10 mouse cellular contexts compared by ENCODE assay signal in the genomic region with DNA sequence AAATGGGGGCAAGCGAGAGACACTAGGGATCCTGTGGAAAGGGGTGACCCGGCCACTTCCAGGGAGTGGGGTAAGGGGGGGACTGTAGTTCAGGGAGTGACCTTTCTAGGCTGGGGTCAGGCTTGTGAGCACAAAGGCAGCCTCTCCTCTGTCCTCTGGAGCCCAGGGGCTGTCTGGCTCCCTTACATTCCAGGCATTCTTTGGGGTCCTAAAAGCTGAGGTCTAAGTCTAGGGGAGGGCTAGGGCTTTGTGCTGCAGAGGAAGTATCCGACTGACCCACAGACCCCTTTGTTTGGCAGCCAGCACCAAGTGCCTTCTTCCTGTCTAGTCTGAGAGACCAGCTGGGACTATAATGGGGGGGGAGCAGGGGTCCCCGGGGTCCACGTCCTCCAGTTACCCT.
A peak's percentile ranks its signal among the peaks of the same experiment; 100 is the strongest.
DNase-seq lines count a peak whose midpoint lies in the region; ATAC-seq and TF ChIP-seq lines count a peak whose summit lies in the region.
"Had no signal": no experiment of that assay in that cellular context is flagged by ENCODE, and none has a peak within 500 bp of the region (broad histone marks: within the 10 kb centered on the region; RNA-seq: fewer than 3 reads in every experiment).

No protein-coding gene starts in this region.

- no peaks in the 10 kb centered on the region for H3K27me3 ChIP-seq in hindbrain, embryonic 16.5 days (replicated peaks; ENCODE audit: control insufficient read depth, insufficient read depth, low read length)
- no peaks in the 10 kb centered on the region for H3K27me3 ChIP-seq in hindbrain, embryonic 14.5 days (ENCODE audit: control insufficient read depth, insufficient read depth, low read length)
- H3K27me3 ChIP-seq in embryonic facial prominence, embryonic 13.5 days, result no peaks in the 10 kb centered on the region
- no peaks in the 10 kb centered on the region for H3K27me3 ChIP-seq in limb, embryonic 12.5 days
- no peaks in the 10 kb centered on the region for H3K27me3 ChIP-seq in forebrain, embryonic 14.5 days (replicated peaks; ENCODE audit: control insufficient read depth, insufficient read depth, low read length)

- H3K36me3 ChIP-seq in hindbrain, embryonic 16.5 days (ENCODE audit: control insufficient read depth, insufficient read depth, low read length), result no peaks in the 10 kb centered on the region
- no peaks in the 10 kb centered on the region for H3K36me3 ChIP-seq in hindbrain, embryonic 14.5 days (replicated peaks; ENCODE audit: control insufficient read depth, insufficient read depth)
- no peaks in the 10 kb centered on the region for H3K36me3 ChIP-seq in embryonic facial prominence, embryonic 13.5 days
- no peaks in the 10 kb centered on the region for H3K36me3 ChIP-seq in limb, embryonic 12.5 days
- H3K36me3 ChIP-seq in forebrain, embryonic 14.5 days (ENCODE audit: control insufficient read depth, insufficient read depth, low read length), result no peaks in the 10 kb centered on the region

- no peaks in the 10 kb centered on the region for H3K4me1 ChIP-seq in hindbrain, embryonic 16.5 days (ENCODE audit: control insufficient read depth, insufficient read depth, low read depth, low read length)
- no peaks in the 10 kb centered on the region for H3K4me1 ChIP-seq in hindbrain, embryonic 14.5 days (replicated peaks; ENCODE audit: control insufficient read depth, insufficient read depth, low read length)
- H3K4me1 ChIP-seq in embryonic facial prominence, embryonic 13.5 days, result peaks cover 4% of the 10 kb centered on the region; the same call in 1 of the 2 replicates
- H3K4me1 ChIP-seq in limb, embryonic 12.5 days (replicated peaks), result peaks cover 7% of the 10 kb centered on the region
- H3K4me1 ChIP-seq in forebrain, embryonic 14.5 days (ENCODE audit: control insufficient read depth, insufficient read depth, low read length), result no peaks in the 10 kb centered on the region

- H3K27ac ChIP-seq in hindbrain, embryonic 16.5 days (ENCODE audit: low read depth, low read length), result no peak overlapping the region
- H3K27ac ChIP-seq in hindbrain, embryonic 14.5 days, result no peak overlapping the region
- no peak overlapping the region for H3K27ac ChIP-seq in embryonic facial prominence, embryonic 13.5 days
- no peak overlapping the region for H3K27ac ChIP-seq in limb, embryonic 12.5 days
- H3K27ac ChIP-seq in forebrain, embryonic 14.5 days (ENCODE audit: low read depth, low read length), result no peak overlapping the region
- H3K27ac ChIP-seq: liver, embryonic 14.5 days had no signal

- no peak for TF ChIP-seq POLR2A in brain, embryonic 14.5 days (IDR thresholded peaks at IDR 0.05; ENCODE audit: borderline replicate concordance, extremely low read depth, insufficient read depth, insufficient read length, poor library complexity, severe bottlenecking)

- H3K4me3 ChIP-seq in hindbrain, embryonic 16.5 days (ENCODE audit: low read length), result no peak overlapping the region
- no peak overlapping the region for H3K4me3 ChIP-seq in hindbrain, embryonic 14.5 days (replicated peaks; ENCODE audit: low read length)
- H3K4me3 ChIP-seq in embryonic facial prominence, embryonic 13.5 days, result no peak overlapping the region
- H3K4me3 ChIP-seq in limb, embryonic 12.5 days (replicated peaks), result no peak overlapping the region
- no peak overlapping the region for H3K4me3 ChIP-seq in forebrain, embryonic 14.5 days (ENCODE audit: low read depth, low read length)

- H3K9ac ChIP-seq in hindbrain, embryonic 16.5 days (ENCODE audit: low read depth, low read length), result no peak overlapping the region
- no peak overlapping the region for H3K9ac ChIP-seq in hindbrain, embryonic 14.5 days
- no peak overlapping the region for H3K9ac ChIP-seq in embryonic facial prominence, embryonic 13.5 days
- no peak overlapping the region for H3K9ac ChIP-seq in limb, embryonic 12.5 days (replicated peaks)
- H3K9ac ChIP-seq in forebrain, embryonic 14.5 days (ENCODE audit: low read length), result no peak overlapping the region
- H3K9ac ChIP-seq: liver, embryonic 14.5 days had no signal

- 16% methylated on average over 5 of the region's 5 CpGs for WGBS in hindbrain, embryonic 16.5 days
- WGBS in hindbrain, embryonic 14.5 days, result 18% methylated on average over 5 of the region's 5 CpGs
- WGBS in embryonic facial prominence, embryonic 13.5 days, result 14% methylated on average over 5 of the region's 5 CpGs
- WGBS in limb, embryonic 12.5 days, result 46% methylated on average over 5 of the region's 5 CpGs
- 34% methylated on average over 5 of the region's 5 CpGs for WGBS in forebrain, embryonic 14.5 days

- no peak overlapping the region for H3K4me2 ChIP-seq in hindbrain, embryonic 16.5 days (ENCODE audit: low read length)
- H3K4me2 ChIP-seq in hindbrain, embryonic 14.5 days (replicated peaks), result no peak overlapping the region
- no peak overlapping the region for H3K4me2 ChIP-seq in embryonic facial prominence, embryonic 13.5 days
- H3K4me2 ChIP-seq in limb, embryonic 12.5 days, result no peak overlapping the region
- no peak overlapping the region for H3K4me2 ChIP-seq in forebrain, embryonic 14.5 days (ENCODE audit: low read length)

- H3K9me3 ChIP-seq in hindbrain, embryonic 16.5 days (ENCODE audit: control insufficient read depth, low read length), result no peaks in the 10 kb centered on the region
- H3K9me3 ChIP-seq in hindbrain, embryonic 14.5 days (ENCODE audit: control insufficient read depth, low read length), result no peaks in the 10 kb centered on the region
- no peaks in the 10 kb centered on the region for H3K9me3 ChIP-seq in embryonic facial prominence, embryonic 13.5 days
- no peaks in the 10 kb centered on the region for H3K9me3 ChIP-seq in limb, embryonic 12.5 days
- H3K9me3 ChIP-seq in forebrain, embryonic 14.5 days (replicated peaks; ENCODE audit: control insufficient read depth, low read length), result no peaks in the 10 kb centered on the region

- TF ChIP-seq CTCF in brain, embryonic 14.5 days (IDR thresholded peaks at IDR 0.05; ENCODE audit: borderline replicate concordance, extremely low read depth, insufficient read depth, insufficient read length), result no peak

- peak; percentile 34; the same call in 1 of the 2 replicates for ATAC-seq in hindbrain, embryonic 16.5 days
- ATAC-seq in hindbrain, embryonic 14.5 days (ENCODE audit: low FRiP score), result no peak
- ATAC-seq in embryonic facial prominence, embryonic 13.5 days (ENCODE audit: insufficient number of reproducible peaks, insufficient read depth, low FRiP score, low TSS enrichment, low read depth), result 0 out of 2 replicates have a peak, but pooled peaks have one; percentile 37
- peak; percentile 63 for ATAC-seq in limb, embryonic 12.5 days (ENCODE audit: insufficient number of reproducible peaks, insufficient read depth, low FRiP score, low TSS enrichment, low read depth)
- no peak for ATAC-seq in frontal cortex, adult (ENCODE audit: low TSS enrichment)
- ATAC-seq in forebrain, embryonic 14.5 days, result no peak

- no peak for DNase-seq in hindbrain, embryonic 14.5 days (ENCODE audit: low spot score)
- DNase-seq in brain, embryonic 14.5 days (ENCODE audit: low read depth), result peak; percentile 7
- no peak for DNase-seq in spleen, postnatal 4 days (ENCODE audit: low spot score in 2 of 2)
- no peak for DNase-seq in forebrain, embryonic 14.5 days (ENCODE audit: low spot score)
- DNase-seq: thymus, adult 18-20 months had no signal

Comparison
In these comparisons a context has a peak if more than half of its experiments do, and no peak if none do; other contexts are left out.
1. ATAC-seq: peak in hindbrain, embryonic 16.5 days (single experiment), embryonic facial prominence, embryonic 13.5 days (single experiment) and limb, embryonic 12.5 days (single experiment); none in hindbrain, embryonic 14.5 days (single experiment), frontal cortex, adult (single experiment) and forebrain, embryonic 14.5 days (single experiment).